Mouse (Mus musculus): ENCODE results near the gene Gng2. TPM values are rescaled to one million over a fixed set of nuclear protein-coding genes. Genes with fewer than 3 reads are reported as not detected.

Gene Gng2
- polyA plus RNA-seq, 1 experiment from 2014 or later: 213 TPM

DNA sequence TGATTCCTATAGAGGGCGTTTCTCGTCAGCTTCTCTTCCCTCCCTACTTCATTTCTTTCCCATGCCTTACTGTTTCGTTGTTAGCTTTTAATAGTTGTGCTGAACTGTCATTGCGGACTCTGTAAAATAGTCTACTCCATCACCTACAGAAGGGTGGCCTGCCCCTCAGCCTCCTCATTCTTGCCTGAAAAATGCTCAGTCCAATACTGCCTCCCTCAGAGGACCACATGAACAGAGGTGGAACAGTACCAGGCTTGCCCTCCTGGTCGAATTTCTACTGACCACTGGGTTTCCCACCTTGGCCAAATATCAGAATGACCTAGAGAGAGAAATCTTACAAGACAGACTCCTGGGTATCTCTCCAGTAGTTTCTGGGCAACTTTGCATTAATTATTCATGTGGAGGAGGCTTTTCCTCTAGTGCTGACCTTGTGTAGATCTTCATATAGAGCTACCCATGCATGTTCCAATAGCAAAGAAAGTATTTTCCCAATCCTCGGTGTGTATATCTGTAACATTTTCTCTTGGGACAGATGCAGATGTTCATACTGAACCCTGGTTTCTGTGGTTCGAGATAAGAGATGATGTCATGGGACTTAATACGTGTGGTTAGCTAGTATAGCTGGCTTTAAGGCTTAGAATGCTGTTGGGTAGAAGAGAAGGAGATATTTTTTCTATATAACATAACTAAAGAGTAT, 15.6 kb upstream of the Gng2 start:
- no peak overlapping the region for H3K27ac ChIP-seq
- H3K27me3 ChIP-seq: no peaks in the 10 kb centered on the region
- ATAC-seq (ENCODE audit: low FRiP score): no peak
- peaks cover 10% of the 10 kb centered on the region for H3K4me1 ChIP-seq
- WGBS: 84% methylated on average over 8 of the region's 8 CpGs
- no peak overlapping the region for H3K9ac ChIP-seq
- H3K36me3 ChIP-seq: no peaks in the 10 kb centered on the region
- no peak overlapping the region for H3K4me2 ChIP-seq (replicated peaks)
- no peak overlapping the region for H3K4me3 ChIP-seq
- H3K9me3 ChIP-seq (replicated peaks): no peaks in the 10 kb centered on the region

DNA sequence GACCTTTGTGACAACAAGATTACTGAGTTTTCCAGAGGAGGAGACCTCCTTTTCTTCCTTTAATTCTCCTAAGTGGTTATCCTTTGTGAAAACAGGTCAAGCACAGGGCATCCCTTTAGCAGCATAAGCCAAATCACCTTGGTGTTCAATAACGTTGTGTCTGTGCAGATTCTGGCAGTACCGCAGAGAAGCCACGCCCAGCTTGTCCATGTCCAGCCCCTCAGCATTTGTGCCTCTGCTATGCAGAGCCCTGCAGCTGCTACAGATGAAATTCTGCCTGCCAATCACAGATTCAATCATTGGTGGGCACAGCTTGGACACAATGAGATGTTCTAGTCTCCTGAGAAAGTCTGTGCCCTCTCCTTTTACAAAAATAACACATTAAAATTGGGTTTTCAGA, 14.4 kb upstream of the Gng2 start:
- 0 out of 2 replicates have a peak, but pooled peaks have one; percentile 4 for ATAC-seq (ENCODE audit: low FRiP score)
- WGBS: 22% methylated on average over 3 of the region's 3 CpGs
- no peak overlapping the region for H3K9ac ChIP-seq
- H3K4me1 ChIP-seq: peaks cover 11% of the 10 kb centered on the region
- no peaks in the 10 kb centered on the region for H3K9me3 ChIP-seq (replicated peaks)
- no peak overlapping the region for H3K4me3 ChIP-seq
- no peaks in the 10 kb centered on the region for H3K27me3 ChIP-seq
- H3K36me3 ChIP-seq: no peaks in the 10 kb centered on the region
- peak overlapping the region; percentile 55 for H3K27ac ChIP-seq
- H3K4me2 ChIP-seq (replicated peaks): no peak overlapping the region

DNA sequence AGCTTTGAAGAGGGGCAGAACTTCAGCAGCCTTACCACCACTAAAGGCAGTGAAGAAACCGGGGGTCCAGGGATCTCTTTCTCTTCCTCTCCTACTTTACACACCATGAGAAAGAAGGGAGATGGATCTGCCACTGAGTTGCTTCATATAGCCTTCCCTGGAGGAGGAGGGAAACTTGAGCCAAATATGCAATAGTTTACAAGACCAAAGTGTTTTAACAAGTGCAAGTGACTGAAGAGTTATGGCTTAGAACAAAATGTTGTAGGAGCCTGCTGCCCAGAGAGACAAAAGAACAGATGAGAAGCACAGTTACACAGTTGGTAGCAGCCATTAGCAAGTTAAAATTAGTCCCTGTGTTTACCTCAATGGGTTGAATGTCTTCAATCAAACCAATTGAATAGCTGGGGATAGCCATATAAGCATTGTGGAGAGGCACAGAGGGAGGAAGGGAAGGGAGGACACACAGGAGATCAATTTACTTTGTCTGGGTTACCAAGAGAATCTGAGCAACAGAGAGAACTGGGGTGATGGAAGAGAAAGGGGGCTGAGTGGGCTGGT, 13.1 kb upstream of the Gng2 start:
- no peak overlapping the region for H3K27ac ChIP-seq
- H3K9ac ChIP-seq: no peak overlapping the region
- WGBS: 75% methylated on average over 1 of the region's 1 CpGs
- no peaks in the 10 kb centered on the region for H3K36me3 ChIP-seq
- peaks cover 25% of the 10 kb centered on the region for H3K4me1 ChIP-seq
- ATAC-seq (ENCODE audit: low FRiP score): no peak
- no peak overlapping the region for H3K4me3 ChIP-seq
- no peaks in the 10 kb centered on the region for H3K27me3 ChIP-seq
- no peak overlapping the region for H3K4me2 ChIP-seq (replicated peaks)
- H3K9me3 ChIP-seq (replicated peaks): no peaks in the 10 kb centered on the region

DNA sequence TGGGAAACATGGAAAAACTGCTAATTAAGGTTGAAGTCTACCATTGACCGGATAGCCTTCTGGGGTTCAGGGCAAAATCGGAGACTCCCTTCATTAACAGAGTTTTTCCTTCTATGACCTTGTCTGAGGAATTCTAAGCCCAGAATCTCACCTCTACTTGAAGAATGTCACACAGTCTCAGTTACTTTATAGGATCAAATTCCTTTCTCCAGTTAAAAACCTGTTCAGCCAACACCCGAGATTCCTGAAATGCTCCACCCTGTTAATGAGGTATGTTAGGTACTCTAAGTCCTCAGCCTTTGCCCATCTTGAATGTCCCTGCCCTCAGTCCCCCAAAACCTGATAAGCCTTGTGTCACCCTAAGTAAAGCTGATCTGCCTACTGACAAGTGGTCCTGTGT, 11.0 kb upstream of the Gng2 start:
- Histone ChIP-seq H3K27ac (peak overlapping the region; percentile 70; the same call in 1 of the 2 replicates), H3K27me3 (no peaks in the 10 kb centered on the region), H3K9me3 (replicated peaks) (no peaks in the 10 kb centered on the region), H3K4me2 (replicated peaks) (no peak overlapping the region), H3K4me1 (peaks cover 38% of the 10 kb centered on the region), H3K4me3 (no peak overlapping the region), H3K9ac (no peak overlapping the region), H3K36me3 (no peaks in the 10 kb centered on the region)
- no peak for ATAC-seq (ENCODE audit: low FRiP score)
- WGBS: 94% methylated on average over 3 of the region's 3 CpGs

DNA sequence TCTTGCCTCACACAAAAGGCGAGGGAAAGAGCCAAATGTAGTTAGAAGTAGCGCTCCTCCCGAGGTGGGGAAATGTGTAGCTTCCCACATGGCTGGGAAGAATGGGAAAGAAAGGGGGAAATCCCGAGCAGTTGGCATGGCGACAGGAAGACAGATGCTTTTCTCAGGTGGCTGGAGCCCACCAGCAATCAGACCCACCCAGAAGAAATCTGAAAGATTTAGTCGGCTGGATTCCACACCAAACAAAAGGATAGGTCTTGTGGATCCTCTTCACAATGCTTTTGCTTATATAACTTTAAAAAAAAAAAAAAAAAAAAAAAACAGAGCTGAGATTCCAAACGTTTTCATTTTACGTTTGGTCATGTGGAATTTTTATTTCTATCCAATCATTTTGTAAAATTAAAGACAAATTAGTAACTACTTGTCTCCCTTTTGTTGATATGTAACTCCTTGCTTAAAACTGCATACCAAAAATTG, 10.0 kb upstream of the Gng2 start:
- H3K36me3 ChIP-seq: no peaks in the 10 kb centered on the region
- ATAC-seq (ENCODE audit: low FRiP score): peak; percentile 79
- H3K4me3 ChIP-seq: peak overlapping the region; percentile 19
- H3K27ac ChIP-seq: peak overlapping the region; percentile 100
- H3K9me3 ChIP-seq (replicated peaks): no peaks in the 10 kb centered on the region
- peaks cover 38% of the 10 kb centered on the region for H3K4me1 ChIP-seq
- H3K27me3 ChIP-seq: no peaks in the 10 kb centered on the region
- H3K9ac ChIP-seq: peak overlapping the region; percentile 44
- WGBS: 7% methylated on average over 8 of the region's 8 CpGs
- H3K4me2 ChIP-seq (replicated peaks): peak overlapping the region; percentile 55

DNA sequence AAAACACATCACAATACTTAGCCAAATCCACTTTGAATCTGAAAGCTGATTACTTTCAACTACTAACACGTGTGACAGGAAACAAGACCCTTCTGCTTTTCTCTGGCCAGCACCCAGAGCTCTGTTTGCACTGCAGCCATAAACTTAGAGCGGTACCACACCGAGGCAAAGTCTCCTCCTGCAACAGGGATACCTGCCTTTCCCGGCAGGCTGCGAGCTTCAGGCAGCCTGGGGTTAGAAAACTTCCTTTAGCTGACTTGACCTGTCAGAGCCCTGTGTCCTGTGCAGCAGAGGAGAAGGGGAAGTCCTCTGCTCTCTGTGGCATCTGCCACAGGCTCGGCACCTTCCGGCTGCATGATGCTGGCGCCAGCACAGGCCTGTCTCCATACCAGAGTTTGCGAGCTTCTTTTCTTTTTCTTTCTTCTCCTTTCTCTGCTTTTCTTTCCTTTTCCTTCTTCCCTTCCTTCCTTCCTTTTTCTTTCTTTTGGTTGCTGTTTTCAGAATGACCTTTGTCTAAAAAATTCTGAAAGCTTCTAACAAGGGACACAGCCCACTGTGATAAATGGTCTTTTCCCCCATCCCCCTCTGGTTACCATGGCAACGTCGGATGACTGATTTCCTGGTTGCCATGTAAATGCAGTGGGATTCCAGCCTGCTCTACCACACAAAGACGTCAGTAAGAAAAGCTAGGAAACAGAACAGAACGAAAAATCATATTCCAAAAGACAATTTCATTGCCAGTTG, 9.4 kb upstream of the Gng2 start:
- H3K27ac ChIP-seq: peak overlapping the region; percentile 100
- H3K4me2 ChIP-seq (replicated peaks): peak overlapping the region; percentile 55
- H3K9me3 ChIP-seq (replicated peaks): no peaks in the 10 kb centered on the region
- peak overlapping the region; percentile 65 for H3K9ac ChIP-seq
- no peaks in the 10 kb centered on the region for H3K27me3 ChIP-seq
- ATAC-seq (ENCODE audit: low FRiP score): peak; percentile 94
- H3K36me3 ChIP-seq: no peaks in the 10 kb centered on the region
- WGBS: 1% methylated on average over 13 of the region's 13 CpGs
- H3K4me3 ChIP-seq: peak overlapping the region; percentile 19
- H3K4me1 ChIP-seq: peaks cover 35% of the 10 kb centered on the region

DNA sequence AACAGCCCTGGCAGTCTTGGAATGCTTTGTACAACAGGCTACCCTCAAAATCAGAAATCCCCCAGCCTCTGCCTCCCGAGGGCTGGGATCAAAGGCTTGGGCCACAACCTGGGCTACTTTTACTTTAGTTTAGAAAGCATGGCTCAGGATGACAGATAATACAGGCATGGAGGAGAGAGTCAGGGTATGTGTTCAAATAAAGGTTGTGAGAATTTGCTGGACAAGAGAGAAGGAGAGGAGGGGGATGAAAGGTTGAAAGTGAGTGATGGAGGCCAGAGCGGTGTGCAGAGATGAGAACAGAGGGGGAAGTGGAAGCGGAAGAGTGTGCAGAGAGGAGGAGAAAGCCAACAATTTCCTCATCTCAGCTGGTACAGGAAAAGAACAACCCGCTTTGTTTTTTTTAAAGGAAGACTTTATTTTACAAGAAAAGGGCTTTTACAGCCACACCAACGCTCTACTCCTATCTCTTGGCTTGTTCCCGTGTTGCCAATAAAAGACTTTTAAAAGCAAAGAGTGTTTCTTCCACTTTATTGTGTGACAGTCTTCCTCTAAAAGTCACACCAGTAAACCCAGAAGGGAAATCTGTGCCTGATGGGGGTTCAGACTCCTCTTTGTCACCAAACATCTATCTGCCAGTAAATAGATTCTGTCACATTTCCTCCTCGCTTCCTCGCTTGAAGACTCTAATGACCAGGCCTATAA, 8.6 kb upstream of the Gng2 start:
- 32% methylated on average over 8 of the region's 8 CpGs for WGBS
- peak overlapping the region; percentile 65 for H3K9ac ChIP-seq
- H3K4me2 ChIP-seq (replicated peaks): peak overlapping the region; percentile 55
- no peaks in the 10 kb centered on the region for H3K9me3 ChIP-seq (replicated peaks)
- peak overlapping the region; percentile 19; the same call in 1 of the 2 replicates for H3K4me3 ChIP-seq
- H3K27ac ChIP-seq: peak overlapping the region; percentile 100
- no peaks in the 10 kb centered on the region for H3K27me3 ChIP-seq
- no peak for ATAC-seq (ENCODE audit: low FRiP score)
- peaks cover 30% of the 10 kb centered on the region for H3K4me1 ChIP-seq
- H3K36me3 ChIP-seq: no peaks in the 10 kb centered on the region

DNA sequence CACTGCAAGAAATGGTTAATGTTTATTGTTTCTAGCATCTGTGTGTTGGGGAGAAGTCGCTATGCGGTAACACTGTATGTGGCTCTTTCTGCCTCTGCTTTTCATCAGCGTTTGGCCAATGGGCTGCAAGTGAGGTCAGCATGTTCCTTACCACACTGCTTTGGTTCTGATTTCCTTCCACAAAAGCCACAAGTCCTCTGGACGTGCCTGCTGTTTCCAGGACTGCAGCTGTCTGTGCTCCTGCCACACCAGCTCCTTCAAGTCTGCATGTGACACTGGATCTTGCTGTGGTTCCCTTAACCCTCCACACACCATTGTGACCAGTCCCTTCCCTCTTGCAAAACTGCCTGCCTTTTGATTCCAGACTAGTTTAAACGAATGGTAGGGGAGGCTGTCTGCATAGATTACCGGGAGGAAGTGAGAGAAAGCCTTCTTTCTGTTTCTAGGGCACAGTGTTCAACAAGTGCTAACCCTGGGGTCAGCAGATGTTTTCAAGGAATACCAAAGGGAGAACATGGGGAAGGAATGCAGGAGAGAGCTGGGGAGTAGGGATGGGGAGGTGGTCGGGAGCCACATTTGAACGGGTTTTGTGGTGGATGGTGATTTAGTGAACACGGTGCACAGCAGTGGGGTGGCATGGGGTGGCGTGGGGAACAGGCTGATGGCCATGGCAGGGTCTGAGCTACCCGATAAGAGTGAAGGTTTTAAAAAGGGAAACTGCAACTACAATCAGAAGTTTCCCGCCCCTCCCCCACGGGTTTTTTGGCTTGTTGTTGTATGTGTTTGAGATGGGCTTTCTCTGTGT, 7.9 kb upstream of the Gng2 start:
- Histone ChIP-seq H3K4me1 (peaks cover 33% of the 10 kb centered on the region), H3K9me3 (replicated peaks) (no peaks in the 10 kb centered on the region), H3K9ac (peak overlapping the region; percentile 65; the same call in 1 of the 2 replicates), H3K27ac (peak overlapping the region; percentile 100), H3K36me3 (no peaks in the 10 kb centered on the region), H3K4me3 (no peak overlapping the region), H3K4me2 (replicated peaks) (peak overlapping the region; percentile 55), H3K27me3 (no peaks in the 10 kb centered on the region)
- peak; percentile 8; the same call in 1 of the 2 replicates for ATAC-seq (ENCODE audit: low FRiP score)
- WGBS: 4% methylated on average over 13 of the region's 13 CpGs

DNA sequence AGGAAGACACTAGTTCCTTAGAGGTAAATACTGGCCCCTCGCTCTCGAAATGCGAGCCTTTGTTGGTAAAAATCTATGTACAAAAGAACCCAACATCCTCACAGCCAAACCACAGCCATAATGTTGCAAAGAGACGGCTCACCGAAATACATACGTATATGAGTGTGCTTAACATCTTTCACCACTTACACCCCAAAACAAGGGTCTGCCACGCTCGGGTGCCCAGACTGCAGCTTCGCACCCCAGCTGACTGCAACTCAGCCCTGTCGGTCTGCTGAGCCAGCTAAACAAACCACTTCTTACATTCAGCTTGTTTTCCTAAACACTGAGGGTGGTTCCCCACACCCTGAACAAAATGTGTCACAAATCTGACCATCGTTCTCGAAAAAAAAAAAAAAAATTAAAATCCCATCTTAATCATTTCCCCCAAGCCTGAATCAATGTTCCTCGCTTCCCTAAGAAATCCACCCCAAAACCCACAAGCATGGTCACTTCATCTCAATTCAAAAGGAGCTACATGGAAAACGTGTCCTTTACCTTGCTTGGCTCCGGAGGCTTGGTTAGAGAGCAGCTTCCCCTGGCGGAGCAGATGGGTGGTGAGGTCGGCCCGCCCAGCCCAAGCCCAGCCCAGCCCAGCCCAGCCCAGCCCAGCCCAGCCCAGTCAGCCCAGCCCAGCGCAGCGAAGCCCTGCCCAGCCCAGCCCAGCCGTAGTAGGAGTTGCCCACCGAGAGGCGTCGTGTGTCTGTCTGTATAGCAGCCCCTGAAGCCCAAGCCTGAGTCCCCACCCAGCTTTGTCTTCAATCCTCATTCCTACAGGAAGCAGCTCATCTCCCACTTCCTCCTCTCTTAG, 781 bp downstream of the Gng2 start:
- WGBS: under 1% methylated on average over 22 of the region's 24 CpGs
- Histone ChIP-seq H3K4me1 (peaks cover 42% of the 10 kb centered on the region), H3K9me3 (replicated peaks) (no peaks in the 10 kb centered on the region), H3K27ac (peak overlapping the region; percentile 89), H3K27me3 (no peaks in the 10 kb centered on the region), H3K4me3 (peak overlapping the region; percentile 62), H3K36me3 (no peaks in the 10 kb centered on the region), H3K4me2 (replicated peaks) (peak overlapping the region; percentile 67), H3K9ac (peak overlapping the region; percentile 84)
- peak; percentile 96 for ATAC-seq (ENCODE audit: low FRiP score)

DNA sequence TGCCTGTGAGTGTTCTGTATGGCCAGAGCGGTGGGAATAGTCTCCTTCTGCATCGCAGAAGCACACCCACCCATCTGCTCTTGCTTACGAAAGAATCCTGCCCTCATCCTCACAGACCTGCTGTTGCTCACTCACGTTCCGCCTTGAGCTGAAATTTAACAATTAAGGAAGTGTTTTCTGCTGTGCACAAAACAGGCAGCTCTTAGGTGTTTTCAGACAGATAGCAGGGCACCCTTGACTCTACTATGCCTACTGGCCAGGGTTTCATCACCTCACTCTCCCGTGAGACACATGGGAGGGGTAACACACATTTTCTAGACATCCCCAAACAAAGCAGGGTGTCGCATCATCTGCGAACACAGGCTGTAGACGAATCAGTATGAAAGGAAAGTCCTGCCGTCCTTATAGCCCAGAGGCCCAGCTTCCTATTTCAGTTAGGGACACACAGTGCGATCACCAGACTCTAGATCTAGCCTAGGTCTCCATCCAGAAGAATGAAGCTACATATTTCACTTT, 2.4 kb downstream of the Gng2 start:
- H3K27ac ChIP-seq: peak overlapping the region; percentile 92
- peak overlapping the region; percentile 47 for H3K4me3 ChIP-seq
- H3K27me3 ChIP-seq: no peaks in the 10 kb centered on the region
- WGBS: 17% methylated on average over 11 of the region's 11 CpGs
- peak; percentile 19; the same call in 1 of the 2 replicates for ATAC-seq (ENCODE audit: low FRiP score)
- H3K4me1 ChIP-seq: peaks cover 53% of the 10 kb centered on the region
- peak overlapping the region; percentile 71 for H3K9ac ChIP-seq
- H3K36me3 ChIP-seq: no peaks in the 10 kb centered on the region
- no peaks in the 10 kb centered on the region for H3K9me3 ChIP-seq (replicated peaks)
- H3K4me2 ChIP-seq (replicated peaks): peak overlapping the region; percentile 67
